Mouse (Mus musculus): Measurements from ENCODE around the gene Inhbc.

- TF ChIP-seq CTCF (conservative IDR thresholded peaks at IDR 0.05; ENCODE audit: insufficient read depth, insufficient read length, low read depth, low read length) (no peak), POLR2A (IDR thresholded peaks at IDR 0.05; ENCODE audit: low read depth, low read length) (no peak)
These were observed 18.0 kb downstream of the Inhbc start for GRCm38 (mm10) chr10:127352187-127352586.
